Mouse (Mus musculus) kidney, embryonic 14.5 days (tissue): ENCODE results near the gene Dctn3. TPM values are rescaled to one million over a fixed set of nuclear protein-coding genes. Genes with fewer than 3 reads are reported as not detected.
"Not testable (repeated sequence)": the region's sequence is repeated elsewhere in the genome, so short reads cannot be mapped to it uniquely, and the experiment has no call there.

Experiments
- ATAC-seq: fragments of 200-750 bp; cut with Nextera tagmentation; 2 replicates; pipeline ENCODE4 v1.8.0; 2017; ENCODE audit warnings: moderate number of reproducible peaks, mild to moderate bottlenecking, moderate TSS enrichment, moderate library complexity; ENCODE audit not compliant: low FRiP score, low TSS enrichment
- H3K27ac ChIP-seq: fragments of 300-500 bp; sonication (generic); 2 replicates; pipeline ENCODE4 v1.5.1; 2014; ENCODE audit warnings: low read depth, mild to moderate bottlenecking, low read length, moderate library complexity, mixed read lengths
- H3K27me3 ChIP-seq: fragments of 300-500 bp; sonication (generic); 2 replicates; pipeline ENCODE4 v1.6.1; 2014; ENCODE audit warnings: mild to moderate bottlenecking, low read length; ENCODE audit not compliant: control insufficient read depth, insufficient read depth
- H3K36me3 ChIP-seq: fragments of 300-500 bp; sonication (generic); 2 replicates; pipeline ENCODE4 v1.6.1; 2014; ENCODE audit warnings: low read length, mixed read lengths; ENCODE audit not compliant: control insufficient read depth, insufficient read depth
- H3K4me1 ChIP-seq: fragments of 300-500 bp; sonication (generic); 2 replicates; pipeline ENCODE4 v1.6.1; 2014; ENCODE audit warnings: low read length, mixed read lengths; ENCODE audit not compliant: control insufficient read depth, insufficient read depth
- H3K4me2 ChIP-seq: fragments of 300-500 bp; sonication (generic); replicated peaks from 2 replicates; pipeline ENCODE4 v1.6.1; 2014; ENCODE audit warnings: low read depth, mild to moderate bottlenecking, low read length
- H3K4me3 ChIP-seq: fragments of 300-500 bp; sonication (generic); 2 replicates; pipeline ENCODE4 v1.5.1; 2014; ENCODE audit warnings: mild to moderate bottlenecking, low read length
- H3K9ac ChIP-seq: fragments of 300-500 bp; sonication (generic); 2 replicates; pipeline ENCODE4 v1.6.1; 2014; ENCODE audit warnings: low read depth, mild to moderate bottlenecking, low read length, moderate library complexity
- H3K9me3 ChIP-seq: fragments of 300-500 bp; sonication (generic); 2 replicates; pipeline ENCODE4 v1.6.1; 2016; ENCODE audit warnings: low read length; ENCODE audit not compliant: control insufficient read depth
- WGBS: fragments of 180-500 bp; shearing (Covaris S2); extraction: QIAGEN DNeasy Blood & Tissue Kit; methylation state at CpG from one replicate; pipeline ENCODE4 v1.1.7; 2014; 5-methylcytosine and 5-hydroxymethylcytosine counted together
- polyA plus RNA-seq: library from polyadenylated mRNA; unstranded; fragments of >200 nt; fragmentation: Nextera tagmentation; extraction: Ambion mirVana; gene quantifications from 2 replicates; pipeline ENCODE4 v1.2.1, GENCODE M21; 2014

Gene Dctn3
- polyA plus RNA-seq, 1 experiment from 2014 or later: 107 TPM

GRCm38 (mm10) chr4:41696930-41697841 is 25.8 kb downstream of the Dctn3 start, which contains the start of gene Cntfr:
Gene Cntfr, minus strand, starts transcription at chr4:41697089.
- not testable (repeated sequence) for H3K9ac ChIP-seq, H3K27ac ChIP-seq, H3K4me1 ChIP-seq, H3K27me3 ChIP-seq, H3K36me3 ChIP-seq, H3K4me3 ChIP-seq, H3K9me3 ChIP-seq, ATAC-seq
- 8% methylated on average over 27 of the region's 40 CpGs for WGBS
- H3K4me2 ChIP-seq: peak within 1 kb of the TSS; percentile 27; the same call in 1 of the 2 replicates

GRCm38 (mm10) chr4:41696452-41696851 is 26.5 kb downstream of the Dctn3 start:
- not testable (repeated sequence) for H3K36me3 ChIP-seq, H3K27ac ChIP-seq, ATAC-seq, H3K9me3 ChIP-seq, H3K4me3 ChIP-seq, H3K27me3 ChIP-seq, H3K4me2 ChIP-seq, H3K4me1 ChIP-seq, H3K9ac ChIP-seq
- 12% methylated on average over 11 of the region's 15 CpGs for WGBS

- H3K27me3 ChIP-seq, H3K4me1 ChIP-seq, H3K36me3 ChIP-seq, H3K27ac ChIP-seq, H3K9ac ChIP-seq, ATAC-seq, H3K9me3 ChIP-seq: not testable (repeated sequence)
- Histone ChIP-seq H3K4me3 (0 out of 2 replicates have a peak overlapping the region, but pooled peaks have one; percentile 12), H3K4me2 (peak overlapping the region; percentile 27; the same call in 1 of the 2 replicates)
- WGBS: 2% methylated on average over 16 of the region's 38 CpGs
These were observed 27.2 kb downstream of the Dctn3 start for GRCm38 (mm10) chr4:41695800-41696199.

- H3K27me3 ChIP-seq, ATAC-seq, H3K4me1 ChIP-seq, H3K9ac ChIP-seq, H3K9me3 ChIP-seq, H3K36me3 ChIP-seq, H3K27ac ChIP-seq, H3K4me3 ChIP-seq: not testable (repeated sequence)
- WGBS: 18% methylated on average over 4 of the region's 4 CpGs
- peak overlapping the region; percentile 8; the same call in 1 of the 2 replicates for H3K4me2 ChIP-seq
These were observed 29.5 kb downstream of the Dctn3 start for GRCm38 (mm10) chr4:41693511-41693910.

GRCm38 (mm10) chr4:41690014-41690413 is 33.0 kb downstream of the Dctn3 start:
- not testable (repeated sequence) for H3K36me3 ChIP-seq, H3K9ac ChIP-seq, H3K9me3 ChIP-seq, H3K4me3 ChIP-seq, H3K27me3 ChIP-seq, H3K4me2 ChIP-seq, H3K27ac ChIP-seq, ATAC-seq, H3K4me1 ChIP-seq
- no CpG with 5 or more reads among the region's 4 CpGs for WGBS

- not testable (repeated sequence) for H3K4me1 ChIP-seq, H3K27me3 ChIP-seq, H3K36me3 ChIP-seq, H3K4me3 ChIP-seq, ATAC-seq, H3K9ac ChIP-seq, H3K27ac ChIP-seq, H3K9me3 ChIP-seq, H3K4me2 ChIP-seq
- 61% methylated on average over 1 of the region's 1 CpGs for WGBS
These were observed 34.4 kb downstream of the Dctn3 start for GRCm38 (mm10) chr4:41688562-41688961.

GRCm38 (mm10) chr4:41685882-41686492 is 37.0 kb downstream of the Dctn3 start:
- H3K27ac ChIP-seq, H3K9me3 ChIP-seq, H3K9ac ChIP-seq, H3K4me3 ChIP-seq, H3K36me3 ChIP-seq, H3K27me3 ChIP-seq, ATAC-seq, H3K4me2 ChIP-seq: not testable (repeated sequence)
- WGBS: 35% methylated on average over 9 of the region's 10 CpGs
- peaks cover 11% of the 10 kb centered on the region for H3K4me1 ChIP-seq

GRCm38 (mm10) chr4:41684931-41685453 is 38.0 kb downstream of the Dctn3 start:
- peaks cover 20% of the 10 kb centered on the region for H3K4me1 ChIP-seq
- WGBS: 3% methylated on average over 11 of the region's 14 CpGs
- not testable (repeated sequence) for H3K9ac ChIP-seq, ATAC-seq, H3K27me3 ChIP-seq, H3K36me3 ChIP-seq, H3K9me3 ChIP-seq, H3K4me2 ChIP-seq, H3K4me3 ChIP-seq, H3K27ac ChIP-seq
